Mouse (Mus musculus): ENCODE data around the gene Gmcl1.

Gmcl1 gene

DNA sequence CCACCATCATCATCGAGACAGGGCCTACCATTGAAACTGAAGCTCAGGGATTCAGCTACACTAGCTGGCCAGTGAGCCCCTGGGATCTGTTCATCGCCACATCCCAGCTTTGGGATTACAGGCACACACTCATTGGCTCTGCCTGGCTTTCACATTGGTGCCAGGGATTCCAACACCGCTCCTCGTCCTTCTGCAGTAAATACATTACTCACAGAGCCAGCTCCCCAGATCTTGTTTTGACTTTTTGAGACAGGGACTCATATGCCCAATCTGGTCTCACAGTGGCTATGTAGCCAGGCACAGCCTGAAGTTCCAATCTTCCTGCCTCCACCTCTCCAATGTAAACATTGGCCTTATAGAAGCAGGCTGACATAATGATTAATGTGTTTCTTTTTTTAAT lies 3.1 kb upstream of the Gmcl1 start:
- DNase-seq (ENCODE audit: low spot score): no peak

DNA sequence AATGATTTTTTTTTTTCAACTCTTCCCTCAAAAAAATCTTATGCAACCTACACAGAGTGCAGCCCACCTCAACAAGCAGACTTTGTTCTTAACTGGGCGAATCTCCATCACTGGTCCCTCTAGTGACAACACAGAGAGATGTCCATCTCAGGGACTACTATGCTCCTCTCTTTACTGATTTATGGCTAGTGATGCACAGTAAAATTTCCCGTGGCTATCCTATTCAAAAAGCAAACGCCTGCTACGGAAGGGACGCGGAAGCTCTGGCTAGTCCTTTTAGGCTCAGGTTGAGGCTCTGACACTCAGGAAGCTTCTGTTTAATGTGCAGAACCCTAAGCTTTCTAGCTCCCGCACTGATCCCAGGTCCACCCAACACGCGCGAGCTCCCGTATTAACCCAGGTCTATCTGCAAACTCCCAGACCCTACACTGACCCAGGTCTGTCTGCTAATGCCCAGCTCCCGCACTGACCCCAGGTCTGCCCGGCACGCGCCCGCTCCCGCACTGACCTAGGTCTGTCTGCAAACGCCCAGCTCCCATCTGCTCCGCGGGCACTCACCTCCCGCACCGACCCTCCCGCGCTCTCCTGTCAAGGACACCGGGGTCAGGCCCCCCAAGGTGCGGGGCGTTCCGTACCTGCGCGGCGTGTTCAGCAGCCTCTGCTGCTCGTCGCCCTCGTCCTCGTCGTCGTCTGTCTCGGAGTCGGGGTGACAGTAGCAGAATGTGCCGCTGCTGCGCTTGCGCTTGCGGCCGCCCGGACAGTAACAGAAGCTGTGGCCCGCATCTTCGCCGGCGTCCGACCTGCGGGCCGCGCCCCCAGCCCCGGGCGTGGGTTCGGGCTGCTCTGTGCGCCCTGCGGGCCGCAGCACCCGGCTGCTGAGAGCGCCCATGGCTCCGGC lies 658 bp downstream of the Gmcl1 start:
- DNase-seq (ENCODE audit: low spot score): peak; percentile 23

DNA sequence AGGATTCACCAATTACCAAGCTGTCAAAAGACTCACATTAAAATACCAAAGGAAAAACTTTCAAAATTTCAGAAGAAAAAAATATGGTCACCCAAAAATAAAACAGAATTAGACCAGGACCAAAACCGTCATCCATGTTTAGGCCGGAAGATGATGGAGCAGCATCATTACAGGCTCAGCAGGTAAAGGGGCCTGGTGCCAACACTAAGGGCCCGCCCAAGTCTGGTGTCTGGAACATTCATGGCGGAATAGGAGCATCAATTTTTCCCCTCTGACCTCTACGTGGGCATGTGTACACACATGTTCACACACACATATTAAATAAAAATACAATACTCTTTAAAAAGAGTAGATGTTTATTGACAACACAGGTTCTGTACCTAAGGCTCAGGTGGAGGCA lies 4.5 kb downstream of the Gmcl1 start:
- DNase-seq (ENCODE audit: low spot score): no peak

DNA sequence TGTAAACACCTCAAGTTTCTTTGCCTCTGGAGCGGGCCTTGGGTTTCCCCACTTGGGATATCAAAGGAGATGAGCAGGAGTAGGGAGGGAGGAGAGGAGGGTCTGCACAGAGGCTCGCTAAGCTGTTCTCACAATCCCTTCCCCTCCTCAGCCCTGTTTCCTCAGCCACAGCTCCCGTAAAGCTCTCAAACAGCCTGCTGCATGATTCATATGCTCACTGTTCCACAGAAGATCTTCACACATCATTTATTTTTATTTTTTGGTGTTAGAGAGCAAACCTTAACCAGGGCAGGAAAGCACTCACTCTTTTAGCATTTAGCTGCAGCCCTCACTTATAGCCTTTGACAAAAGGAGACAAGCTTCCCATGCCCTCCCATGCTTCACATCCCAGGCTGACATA lies 11.2 kb downstream of the Gmcl1 start:
- no peak for DNase-seq (ENCODE audit: low spot score)

DNA sequence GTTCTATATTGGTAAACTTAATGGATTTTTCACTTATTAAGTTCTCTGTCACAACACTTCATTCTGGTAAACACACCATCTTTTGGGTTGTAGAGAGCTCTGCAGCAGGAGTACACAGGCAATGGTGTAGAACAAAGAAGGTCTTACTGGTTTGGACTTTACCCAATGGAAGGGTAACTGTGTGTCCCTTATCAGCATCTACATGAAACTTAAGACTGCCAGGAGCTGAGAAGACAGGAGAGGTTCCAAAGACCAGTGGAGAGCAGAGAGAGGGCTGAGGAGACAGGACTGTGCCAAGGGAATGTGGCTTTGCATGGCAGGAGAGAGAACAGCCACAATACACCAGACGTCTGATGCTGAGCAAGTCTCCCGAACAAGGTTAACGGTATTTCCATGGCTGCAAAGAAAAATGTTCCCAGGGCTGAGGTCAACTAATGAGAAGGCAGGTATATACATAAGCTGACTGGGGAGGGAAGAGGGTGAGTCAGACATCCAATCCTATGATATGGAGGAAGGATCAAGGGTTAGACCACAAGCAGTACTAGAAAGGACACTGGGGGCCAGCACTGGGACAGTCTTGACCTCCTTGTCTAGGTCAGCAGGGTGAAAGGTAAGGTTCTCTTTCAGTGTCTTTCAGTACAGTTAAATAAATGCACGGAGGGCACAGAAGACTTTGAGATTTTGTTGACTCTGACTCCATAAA lies 25.0 kb downstream of the Gmcl1 start:
- DNase-seq (ENCODE audit: low spot score): no peak

DNA sequence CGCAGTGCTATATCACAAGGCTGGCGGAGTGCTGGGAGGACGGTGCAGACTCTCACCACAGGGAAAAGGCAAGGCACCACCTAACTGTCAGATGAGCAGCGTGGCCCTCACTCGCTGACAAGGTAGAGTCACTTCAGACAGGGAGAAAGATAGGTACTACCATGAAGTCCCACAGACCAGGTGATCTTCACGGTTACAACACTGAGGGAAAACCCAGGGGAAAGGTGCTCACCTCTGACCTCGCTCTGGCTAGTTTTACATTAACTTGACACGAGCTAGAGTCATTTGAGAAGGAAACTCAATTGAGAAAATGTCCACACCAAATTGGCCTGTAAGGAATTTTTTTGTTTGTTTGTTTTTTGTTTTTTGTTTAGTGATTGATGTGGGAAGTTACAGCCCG lies 30.6 kb downstream of the Gmcl1 start:
- no peak for DNase-seq (ENCODE audit: low spot score)

DNA sequence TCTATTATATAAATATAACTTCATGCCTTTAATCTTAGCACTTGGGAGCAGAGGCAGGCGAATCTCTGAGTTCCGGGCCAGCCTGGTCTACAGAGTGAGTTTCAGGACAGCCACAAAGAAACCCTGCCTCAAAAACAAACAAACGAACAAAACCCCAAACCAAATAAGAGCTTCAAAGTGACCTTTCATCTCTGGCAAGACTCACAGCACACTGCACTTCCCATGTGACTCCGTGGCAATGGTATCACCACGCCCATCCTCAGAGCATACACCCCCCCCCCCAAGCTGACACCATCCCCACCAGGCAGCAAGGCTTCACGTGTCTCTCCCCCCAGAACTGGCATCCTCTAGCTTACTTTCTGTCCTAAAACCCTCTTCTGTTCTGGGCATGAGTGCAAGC lies 35.3 kb downstream of the Gmcl1 start:
- no peak for DNase-seq (ENCODE audit: low spot score)

DNA sequence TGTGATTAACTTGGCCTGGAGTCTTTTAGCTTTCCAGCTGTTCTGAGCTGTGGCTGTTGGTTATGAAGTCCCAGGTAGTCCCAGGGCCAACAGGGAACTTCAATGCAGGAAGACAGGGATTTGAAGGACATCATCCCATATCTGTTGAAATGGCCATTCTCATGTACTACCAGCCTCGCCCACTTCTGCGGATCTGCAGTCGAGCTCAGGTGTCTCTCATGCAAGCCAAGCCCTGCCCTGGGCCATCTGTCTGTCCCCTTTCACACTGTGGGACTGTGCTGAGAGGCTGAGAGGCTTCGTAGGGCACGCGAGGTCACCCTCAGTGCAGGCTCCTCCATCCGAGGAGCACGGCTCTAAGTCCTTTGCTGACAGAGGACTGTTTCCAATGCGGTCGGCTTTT lies 37.0 kb downstream of the Gmcl1 start:
- DNase-seq (ENCODE audit: low spot score): no peak

DNA sequence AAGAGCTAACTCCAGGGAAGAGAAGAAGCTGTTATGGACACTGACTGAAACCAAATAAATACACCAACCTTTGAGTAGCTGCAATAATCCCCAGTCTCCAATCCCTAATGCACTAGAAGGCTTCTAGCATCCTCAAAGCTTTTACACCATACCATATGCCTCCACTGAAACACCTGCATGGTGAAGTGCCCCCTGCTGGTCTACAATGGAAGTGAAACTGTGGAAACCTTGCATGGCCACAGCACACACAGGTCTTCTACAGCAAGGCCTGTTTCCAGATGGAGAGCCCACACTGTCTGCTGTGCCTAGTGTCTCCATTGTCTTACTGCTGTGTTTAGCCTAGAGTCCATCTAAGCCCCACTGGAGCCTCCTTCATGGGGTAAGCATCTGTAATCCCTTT lies 38.7 kb downstream of the Gmcl1 start:
- DNase-seq (ENCODE audit: low spot score): peak; percentile 67

DNA sequence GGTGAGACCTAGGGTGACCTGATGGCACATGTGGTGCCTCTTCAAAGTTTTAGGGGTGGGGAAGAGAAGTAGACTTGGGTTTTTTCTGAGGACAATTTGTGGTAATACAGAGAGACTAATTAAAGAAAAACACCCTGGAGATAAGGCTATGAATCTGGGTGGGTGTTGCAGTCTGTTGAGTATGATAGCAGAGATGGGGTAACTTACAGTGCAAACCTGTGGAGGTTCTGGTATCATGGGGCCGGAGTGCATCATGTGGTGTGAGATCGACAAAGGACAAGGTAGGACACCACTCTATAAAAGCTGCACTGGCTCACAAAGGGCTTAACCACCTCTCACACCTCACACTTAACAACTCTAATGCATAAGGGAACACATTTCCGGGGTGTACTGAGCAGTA lies 43.5 kb downstream of the Gmcl1 start:
- no peak for DNase-seq (ENCODE audit: low spot score)

DNA sequence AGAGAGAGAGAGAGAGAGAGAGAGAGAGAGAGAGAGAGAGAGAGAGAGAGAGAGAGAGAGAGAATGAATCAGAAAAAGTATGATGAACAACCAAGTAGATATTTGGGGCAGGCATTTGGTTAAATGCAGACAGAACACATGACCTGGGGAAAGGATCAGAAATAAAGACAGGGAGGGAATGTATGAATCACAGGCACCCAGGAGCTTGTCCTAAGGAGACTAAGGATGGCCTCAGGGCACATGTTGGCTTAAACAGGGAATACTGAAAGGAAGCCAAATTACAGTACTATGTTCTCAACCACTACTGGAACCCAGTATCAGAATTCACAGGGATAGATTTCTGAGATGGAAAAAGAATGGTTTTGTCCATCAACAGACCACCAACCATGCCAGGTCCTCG lies 46.2 kb downstream of the Gmcl1 start:
- DNase-seq (ENCODE audit: low spot score): no peak

DNA sequence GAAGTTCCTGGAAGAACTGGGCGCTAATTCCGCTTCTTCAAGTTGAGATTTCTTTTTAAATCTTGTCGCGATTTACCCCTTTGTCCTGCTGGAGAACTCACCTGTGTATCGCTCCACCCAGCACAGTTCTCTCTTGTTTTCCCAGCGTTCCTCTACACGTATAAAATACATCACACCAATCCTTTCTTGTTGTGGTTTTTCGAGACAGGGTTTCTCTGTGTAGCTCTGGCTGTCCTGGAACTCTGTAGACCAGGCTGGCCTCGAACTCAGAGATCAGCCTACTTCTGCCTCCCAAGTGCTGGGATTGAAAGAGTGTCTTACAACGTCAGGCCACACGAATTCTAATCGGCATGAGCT lies 48.5 kb downstream of the Gmcl1 start:
- no peak for DNase-seq (ENCODE audit: low spot score)

DNA sequence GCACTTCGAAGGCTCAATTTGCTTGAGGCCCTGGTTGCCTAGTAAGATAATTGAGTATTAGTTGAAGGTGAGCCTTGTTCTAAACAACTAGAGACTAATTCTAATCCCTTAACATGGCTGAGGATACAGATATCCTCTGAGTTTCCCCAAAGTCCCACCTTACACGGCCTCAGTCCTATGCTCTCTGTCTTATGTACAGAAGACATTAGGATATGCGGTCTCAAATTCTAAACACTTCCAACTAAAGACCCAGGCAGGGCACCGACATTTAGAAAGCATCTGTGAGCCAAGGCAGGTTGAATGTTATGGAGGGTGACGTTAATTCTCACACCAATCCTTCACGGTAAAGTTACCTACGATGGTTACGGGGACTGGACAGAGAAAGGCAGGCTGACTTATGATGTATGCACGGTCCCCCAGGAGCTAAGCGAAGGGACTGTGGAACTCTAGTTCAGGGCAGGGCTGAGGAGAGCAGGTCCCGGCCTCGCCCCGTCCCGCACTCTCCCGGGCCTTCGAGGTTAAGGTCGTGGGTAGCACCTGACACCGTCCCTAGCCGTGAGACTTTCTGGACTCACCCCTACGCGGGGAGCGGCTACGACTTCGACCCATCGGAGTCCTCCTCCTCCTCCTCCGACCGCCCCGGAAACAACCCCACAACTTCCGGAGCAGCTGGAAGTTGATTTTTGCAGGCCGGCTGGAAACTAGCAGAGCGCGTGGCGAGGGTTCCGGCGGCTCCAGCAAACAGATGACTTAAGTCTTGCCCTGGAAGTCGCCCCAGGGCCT lies 49.1 kb downstream of the Gmcl1 start, which contains the start of gene Snrnp27:
Gene Snrnp27, minus strand, starts transcription at position 651 of the 783 bp plus-strand sequence.
- peak; percentile 95 for DNase-seq (ENCODE audit: low spot score)

DNA sequence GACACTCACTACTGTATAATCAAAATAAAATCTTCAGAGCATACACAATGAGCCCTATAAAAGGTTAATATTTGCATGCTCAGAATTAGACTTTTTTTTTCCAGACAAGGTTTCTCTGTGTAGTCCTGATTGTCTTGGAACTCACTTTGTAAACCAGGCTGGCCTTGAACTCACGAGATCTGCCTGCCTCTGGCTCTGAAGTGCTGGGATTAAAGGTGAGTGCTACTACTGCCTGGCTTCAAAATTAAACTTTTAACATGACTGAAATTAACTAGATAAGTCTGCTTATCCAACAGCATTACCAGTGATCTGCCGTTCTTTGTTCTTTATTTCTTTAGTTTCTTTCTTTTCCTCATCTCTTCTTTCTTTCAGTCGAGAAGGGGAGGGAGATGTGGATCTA lies 51.9 kb downstream of the Gmcl1 start:
- DNase-seq (ENCODE audit: low spot score): no peak

DNA sequence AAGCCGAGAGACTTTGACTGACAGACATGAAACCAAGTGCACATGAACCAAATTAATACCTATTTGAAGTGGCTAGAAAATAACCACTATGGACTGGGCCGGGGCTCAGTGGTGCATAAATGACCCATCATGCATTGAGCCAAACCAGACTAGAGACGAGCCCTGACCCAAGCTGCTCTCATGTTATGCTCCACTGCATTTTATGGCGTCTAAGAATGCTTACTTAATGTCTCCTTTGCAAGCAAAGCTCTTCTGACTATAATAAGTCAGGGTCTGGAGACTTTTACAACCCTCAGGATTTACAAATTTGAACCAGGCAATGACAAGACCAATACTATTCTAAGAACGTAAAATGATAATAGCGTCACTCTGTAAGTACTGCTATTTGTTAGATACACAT lies 54.8 kb downstream of the Gmcl1 start:
- no peak for DNase-seq (ENCODE audit: low spot score)

DNA sequence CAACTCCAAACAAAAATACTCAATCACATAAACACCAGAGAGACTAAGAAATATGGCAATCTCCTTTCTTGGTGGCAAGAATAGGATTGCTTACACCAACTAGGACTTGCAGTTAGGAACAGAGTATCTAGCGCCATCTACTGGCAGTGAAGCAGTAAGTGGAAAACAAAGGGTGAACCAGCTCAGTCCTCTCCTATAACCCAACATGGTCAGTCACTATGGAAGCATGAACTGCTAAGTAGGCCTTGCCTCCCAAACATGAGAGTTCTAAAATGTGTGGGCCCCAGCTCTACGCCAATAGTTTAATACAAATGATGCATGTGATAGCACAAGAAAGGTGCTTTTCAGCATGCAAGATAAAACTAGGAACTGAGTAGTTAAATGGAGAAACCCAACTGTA lies 62.3 kb downstream of the Gmcl1 start:
- peak; percentile 84 for DNase-seq (ENCODE audit: low spot score)

DNA sequence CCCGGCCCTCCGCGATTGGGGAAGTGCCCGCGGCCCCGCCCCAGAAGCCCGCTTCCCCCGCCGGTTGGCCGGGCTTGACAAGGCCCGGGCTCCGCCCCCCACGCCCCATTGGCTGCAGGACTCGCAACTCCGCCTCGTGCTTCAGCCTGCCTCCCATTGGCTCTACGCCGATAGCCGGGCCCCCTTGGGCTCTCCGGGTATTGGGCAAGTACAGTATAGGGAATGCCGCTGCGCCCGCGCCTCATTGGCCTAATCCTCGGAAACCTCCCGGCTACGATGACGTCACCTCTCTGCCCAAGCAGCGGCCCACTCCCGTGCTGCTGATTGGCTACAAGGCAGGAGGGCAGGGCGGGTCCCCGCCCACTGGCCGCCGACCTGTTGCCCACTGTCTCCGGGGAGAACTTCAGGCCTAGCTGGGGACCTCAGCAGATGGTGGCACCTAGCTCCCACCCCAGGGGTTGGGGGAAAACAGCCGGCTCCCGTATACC lies 63.9 kb downstream of the Gmcl1 start:
- DNase-seq (ENCODE audit: low spot score): peak; percentile 100

DNA sequence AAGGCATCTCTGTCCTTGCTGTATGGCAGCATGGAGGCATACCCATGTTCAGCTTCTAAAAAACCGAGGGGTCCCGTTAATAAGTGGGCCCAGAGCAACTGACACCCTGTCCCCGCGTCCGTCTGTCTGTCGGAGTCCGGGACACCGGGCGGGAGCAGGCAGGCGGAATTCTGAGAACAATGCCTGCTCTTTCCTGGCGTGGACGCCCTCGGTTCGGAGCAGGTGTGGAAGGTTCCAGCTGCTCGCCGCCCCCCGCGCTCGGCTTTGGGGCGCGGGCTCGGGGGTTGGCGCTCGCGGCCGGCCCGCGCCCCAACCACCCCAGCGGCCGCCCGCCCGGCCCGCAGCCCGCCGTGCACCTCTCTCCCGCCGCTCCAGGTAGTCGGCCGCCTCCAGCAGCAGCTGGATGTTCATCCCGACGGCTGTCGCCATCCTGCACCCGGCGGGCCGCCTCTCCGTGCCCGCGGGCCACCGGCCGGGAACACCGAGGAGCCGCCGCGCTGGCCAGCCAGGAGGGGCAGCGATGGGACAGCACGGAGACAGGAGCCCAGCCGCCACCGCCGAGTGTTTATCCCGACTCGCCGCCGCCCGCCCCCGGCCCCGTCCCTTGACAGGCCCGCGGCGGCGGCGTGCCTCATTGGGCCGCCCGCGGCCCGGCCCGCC lies 64.5 kb downstream of the Gmcl1 start, which contains the start of gene Mxd1:
Gene Mxd1, minus strand, starts transcription at position 582 of the 660 bp plus-strand sequence.
- DNase-seq (ENCODE audit: low spot score): peak; percentile 18

DNA sequence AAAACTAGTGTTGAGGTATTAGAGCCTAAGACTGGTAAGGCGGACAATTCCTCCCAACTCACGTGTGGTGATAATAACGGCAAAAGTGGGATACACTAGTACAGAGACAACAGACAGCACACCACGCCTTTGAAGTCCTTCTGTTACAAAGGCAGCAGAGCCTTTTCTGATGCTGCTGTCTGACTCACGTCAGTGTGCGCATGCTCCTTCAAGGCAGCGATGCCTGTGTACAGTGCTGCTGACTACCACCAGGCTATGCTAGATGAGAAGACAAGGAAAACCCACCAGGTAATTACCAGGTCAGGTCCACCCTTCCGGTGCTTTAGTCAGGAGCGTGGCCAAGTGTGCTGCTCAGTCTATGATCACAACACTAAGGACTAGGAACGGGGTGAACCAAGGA lies 66.1 kb downstream of the Gmcl1 start:
- DNase-seq (ENCODE audit: low spot score): no peak

DNA sequence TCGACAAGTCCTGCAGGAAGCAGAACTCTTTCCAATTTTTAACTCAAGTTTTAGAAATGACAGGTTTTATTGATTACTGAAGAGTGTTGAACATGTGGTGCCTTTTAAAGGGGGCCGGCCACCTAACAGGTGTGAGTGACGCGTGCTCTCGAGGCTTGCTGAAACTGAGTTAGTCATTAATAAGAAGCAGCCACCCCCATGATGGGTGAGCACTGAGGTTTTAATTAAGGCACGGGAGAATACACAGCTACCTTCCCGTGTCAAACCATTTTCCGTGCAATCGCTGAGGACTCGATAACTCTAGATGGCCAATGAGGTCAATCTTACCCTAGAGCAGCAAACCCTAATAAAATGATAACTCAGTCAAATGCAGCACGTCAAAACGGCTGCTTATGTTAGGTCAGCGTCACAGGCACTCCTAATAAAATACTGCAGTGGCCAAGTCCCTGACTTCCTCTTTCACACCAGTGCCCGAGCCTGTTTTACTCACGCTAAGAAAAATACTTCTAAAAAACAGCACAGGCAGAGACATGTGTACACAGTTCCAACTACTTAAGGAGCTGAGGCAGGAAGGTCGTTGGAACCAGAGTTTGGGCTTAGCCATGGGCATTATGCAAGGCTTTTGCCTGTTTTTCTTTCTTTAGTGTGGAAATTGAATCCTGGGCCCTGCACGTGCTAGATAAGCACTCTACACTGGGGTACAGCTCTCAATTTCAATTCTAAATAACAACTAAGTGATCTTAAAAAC lies 67.4 kb downstream of the Gmcl1 start:
- DNase-seq (ENCODE audit: low spot score): no peak

DNA sequence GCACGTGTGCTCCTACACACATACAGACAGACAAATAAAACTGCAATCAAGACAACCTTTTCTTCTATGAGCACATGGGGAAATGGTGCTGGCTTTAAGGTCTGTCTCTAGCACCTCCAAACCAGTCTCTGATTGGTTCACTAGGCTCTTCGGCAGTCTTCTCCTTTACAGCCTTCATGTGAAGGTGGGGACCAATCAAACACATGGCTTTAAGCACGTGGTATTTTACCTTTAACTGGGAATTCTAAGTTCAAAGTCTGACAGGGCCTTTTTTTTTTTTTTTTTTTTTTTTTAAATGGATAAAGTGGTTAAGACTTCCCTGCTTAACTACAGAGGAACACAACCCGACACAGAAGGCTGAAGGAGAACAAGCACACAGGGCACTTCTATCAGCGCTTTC lies 68.1 kb downstream of the Gmcl1 start:
- no peak for DNase-seq (ENCODE audit: low spot score)
